Mouse (Mus musculus) kidney, adult 10 weeks (tissue): ENCODE data around the gene Tmem115. TPM values are rescaled to one million over a fixed set of nuclear protein-coding genes. Genes with fewer than 3 reads are reported as not detected.

ENCODE experiments used
- polyA plus RNA-seq: library from polyadenylated mRNA; stranded (reverse); fragments of 350-450 nt; fragmentation: Illumina TruSeq; extraction: RNeasy Lipid Tissue Mini Kit (QIAGEN cat#74804); gene quantifications from one replicate; pipeline ENCODE4 v1.2.3, GENCODE M21; 2014; ENCODE audit warnings: low read depth, low replicate concordance

Gene Tmem115
- polyA plus RNA-seq = 0.20 TPM

GRCm38 (mm10) chr9:107533791-107534407 lies at the start of gene Tmem115:
Gene Tmem115, plus strand, starts transcription at chr9:107533945.

GRCm38 (mm10) chr9:107541474-107542351 lies 8.0 kb downstream of the Tmem115 start, which contains the start of the genes Cyb561d2 and Nprl2:
Gene Cyb561d2, minus strand, starts transcription at chr9:107542193.
Gene Nprl2, plus strand, starts transcription at chr9:107542226.

GRCm38 (mm10) chr9:107547026-107547425 lies 13.3 kb downstream of the Tmem115 start, which contains the start of gene Zmynd10:
Gene Zmynd10, plus strand, starts transcription at chr9:107547298.

GRCm38 (mm10) chr9:107551117-107551889 lies 17.6 kb downstream of the Tmem115 start, which contains the start of gene Rassf1:
Gene Rassf1, plus strand, starts transcription at chr9:107551555.

GRCm38 (mm10) chr9:107563029-107563581 lies 29.4 kb downstream of the Tmem115 start, which contains the start of gene Tusc2:
Gene Tusc2, plus strand, starts transcription at chr9:107563255.

GRCm38 (mm10) chr9:107567702-107568319 lies 34.1 kb downstream of the Tmem115 start, which contains the start of gene Hyal2:
Gene Hyal2, plus strand, starts transcription at chr9:107567945.

GRCm38 (mm10) chr9:107576357-107577107 lies 42.8 kb downstream of the Tmem115 start, which contains the start of gene Hyal1:
Gene Hyal1, plus strand, starts transcription at chr9:107576927.

GRCm38 (mm10) chr9:107578587-107578986 lies 44.8 kb downstream of the Tmem115 start, which contains the start of gene Naa80:
Gene Naa80, plus strand, starts transcription at chr9:107578887.

GRCm38 (mm10) chr9:107580501-107581317 lies 47.0 kb downstream of the Tmem115 start, which contains the start of gene Hyal3:
Gene Hyal3, plus strand, starts transcription at chr9:107580818.

GRCm38 (mm10) chr9:107586974-107587832 lies 53.5 kb downstream of the Tmem115 start, which contains the start of gene Ifrd2:
Gene Ifrd2, plus strand, starts transcription at chr9:107587642.

Other genes with a start within 250 kb of the Tmem115 start
- 5.1 TPM for gene Mapkapk3, start 244.1 kb upstream of the Tmem115 start, polyA plus RNA-seq
- 2.0 TPM for gene Cish, start 237.9 kb upstream of the Tmem115 start, polyA plus RNA-seq
- 1.9 TPM for gene Hemk1, start 195.6 kb upstream of the Tmem115 start, polyA plus RNA-seq
- gene 6430571L13Rik, start 193.3 kb upstream of the Tmem115 start, polyA plus RNA-seq = 0.28 TPM
- gene Cacna2d2, start 134.3 kb upstream of the Tmem115 start, polyA plus RNA-seq = not detected
- 7.2 TPM for gene Cyb561d2, start 8.2 kb downstream of the Tmem115 start, polyA plus RNA-seq
- gene Nprl2, start 8.3 kb downstream of the Tmem115 start, polyA plus RNA-seq = 1.6 TPM
- 0.81 TPM for gene Zmynd10, start 13.4 kb downstream of the Tmem115 start, polyA plus RNA-seq
- 8.6 TPM for gene Rassf1, start 17.6 kb downstream of the Tmem115 start, polyA plus RNA-seq
- gene Tusc2, start 29.3 kb downstream of the Tmem115 start, polyA plus RNA-seq = 24.5 TPM
- gene Hyal2, start 34.0 kb downstream of the Tmem115 start, polyA plus RNA-seq = 1.8 TPM
- 3.0 TPM for gene Hyal1, start 43.0 kb downstream of the Tmem115 start, polyA plus RNA-seq
- 2.0 TPM for gene Naa80, start 44.9 kb downstream of the Tmem115 start, polyA plus RNA-seq
- gene Hyal3, start 46.9 kb downstream of the Tmem115 start, polyA plus RNA-seq = 0.24 TPM
- 33.1 TPM for gene Ifrd2, start 53.7 kb downstream of the Tmem115 start, polyA plus RNA-seq
- 2.6 TPM for gene Sema3b, start 75.3 kb downstream of the Tmem115 start, polyA plus RNA-seq
- 18.2 TPM for gene Gnai2, start 101.4 kb downstream of the Tmem115 start, polyA plus RNA-seq
- gene Slc38a3, start 135.6 kb downstream of the Tmem115 start, polyA plus RNA-seq = 1.4 TPM
- gene Gnat1, start 145.8 kb downstream of the Tmem115 start, polyA plus RNA-seq = not detected
- 1.9 TPM for gene Sema3f, start 176.5 kb downstream of the Tmem115 start, polyA plus RNA-seq
- 90.8 TPM for gene Rbm5, start 237.1 kb downstream of the Tmem115 start, polyA plus RNA-seq